ENCODE assay signal across 30 mouse cellular contexts in the genomic region with DNA sequence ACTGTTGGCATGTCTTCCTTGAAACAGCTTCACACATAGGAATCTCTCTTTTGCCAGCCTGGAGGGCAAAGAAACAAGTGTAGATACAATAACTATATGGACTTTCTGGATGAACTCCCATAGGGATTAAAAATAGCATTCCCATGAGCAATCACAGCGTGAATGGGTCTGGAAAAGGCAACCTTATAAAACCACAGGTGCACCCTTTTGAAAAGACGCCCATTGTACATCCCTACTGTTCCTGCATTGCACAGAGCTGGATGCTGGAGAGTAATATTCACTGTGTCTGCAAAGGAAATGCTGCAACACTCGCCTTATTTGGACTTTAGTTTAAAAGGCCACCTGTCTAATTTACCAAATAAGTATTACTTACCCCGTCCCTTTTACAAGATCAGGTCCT.
DNase-seq lines count a peak whose midpoint lies in the region; ATAC-seq and TF ChIP-seq lines count a peak whose summit lies in the region.
"Had no signal": no experiment of that assay in that cellular context is flagged by ENCODE, and none has a peak within 500 bp of the region (broad histone marks: within the 10 kb centered on the region; RNA-seq: fewer than 3 reads in every experiment).

No protein-coding gene starts in this region.

- DNase-seq in hindbrain, embryonic 14.5 days (ENCODE audit: low spot score), result no peak
- peak; percentile 51 for DNase-seq in brain, embryonic 14.5 days (ENCODE audit: low read depth)
- DNase-seq in layer of hippocampus, adult 2 months (ENCODE audit: low spot score in 2 of 2), result no peak
- DNase-seq: adrenal gland, postnatal 10 days; adrenal gland, postnatal 36 days; B cell, adult 2 months; cerebellum, adult 11 months; cerebellum, adult 2 months; cerebellum, adult 9-11 months; cerebellum, postnatal 25 days; gastrocnemius, postnatal 10 days; gastrocnemius, postnatal 36 days; heart, postnatal 10 days; heart, postnatal 36 days; kidney, adult 18-20 months had no signal

- H3K4me1 ChIP-seq in forebrain, embryonic 16.5 days (replicated peaks; ENCODE audit: control insufficient read depth, insufficient read depth, low read length), result peaks cover 15% of the 10 kb centered on the region
- peaks cover 38% of the 10 kb centered on the region for H3K4me1 ChIP-seq in forebrain, embryonic 13.5 days
- peaks cover 24% of the 10 kb centered on the region for H3K4me1 ChIP-seq in hindbrain, embryonic 16.5 days (ENCODE audit: control insufficient read depth, insufficient read depth, low read depth, low read length)
- 0 out of 2 replicates have a peak, but pooled peaks cover 13% of the 10 kb centered on the region for H3K4me1 ChIP-seq in hindbrain, embryonic 14.5 days (replicated peaks; ENCODE audit: control insufficient read depth, insufficient read depth, low read length)

- H3K9me3 ChIP-seq in forebrain, embryonic 16.5 days (ENCODE audit: control insufficient read depth, low read length), result no peaks in the 10 kb centered on the region
- no peaks in the 10 kb centered on the region for H3K9me3 ChIP-seq in forebrain, embryonic 13.5 days (replicated peaks)
- no peaks in the 10 kb centered on the region for H3K9me3 ChIP-seq in hindbrain, embryonic 16.5 days (ENCODE audit: control insufficient read depth, low read length)
- H3K9me3 ChIP-seq in hindbrain, embryonic 14.5 days (ENCODE audit: control insufficient read depth, low read length), result no peaks in the 10 kb centered on the region
- H3K9me3 ChIP-seq: embryonic facial prominence, embryonic 12.5 days; embryonic facial prominence, embryonic 15.5 days; forebrain, embryonic 12.5 days; G1E; heart, embryonic 15.5 days; hindbrain, embryonic 10.5 days had no signal

- H3K9ac ChIP-seq in forebrain, embryonic 16.5 days (replicated peaks; ENCODE audit: low read depth, low read length), result no peak overlapping the region
- H3K9ac ChIP-seq in forebrain, embryonic 13.5 days, result no peak overlapping the region
- no peak overlapping the region for H3K9ac ChIP-seq in hindbrain, embryonic 16.5 days (ENCODE audit: low read depth, low read length)
- no peak overlapping the region for H3K9ac ChIP-seq in hindbrain, embryonic 14.5 days
- H3K9ac ChIP-seq: embryonic facial prominence, embryonic 12.5 days; embryonic facial prominence, embryonic 15.5 days; forebrain, embryonic 12.5 days; heart, embryonic 15.5 days had no signal

- H3K27ac ChIP-seq in forebrain, embryonic 16.5 days (ENCODE audit: low read length), result no peak overlapping the region
- no peak overlapping the region for H3K27ac ChIP-seq in forebrain, embryonic 13.5 days
- 0 out of 2 replicates have a peak overlapping the region, but pooled peaks have one; percentile 23 for H3K27ac ChIP-seq in hindbrain, embryonic 16.5 days (ENCODE audit: low read depth, low read length)
- no peak overlapping the region for H3K27ac ChIP-seq in hindbrain, embryonic 14.5 days
- H3K27ac ChIP-seq in layer of hippocampus, adult 2 months, result no peak overlapping the region
- H3K27ac ChIP-seq: embryonic facial prominence, embryonic 12.5 days; embryonic facial prominence, embryonic 15.5 days; forebrain, embryonic 12.5 days; heart, embryonic 15.5 days; hindbrain, embryonic 10.5 days; hindbrain, postnatal 0 days had no signal

- WGBS in forebrain, embryonic 16.5 days, result 16% methylated on average over 4 of the region's 4 CpGs
- WGBS in forebrain, embryonic 13.5 days, result 19% methylated on average over 4 of the region's 4 CpGs
- WGBS in hindbrain, embryonic 16.5 days, result 62% methylated on average over 4 of the region's 4 CpGs
- WGBS in hindbrain, embryonic 14.5 days, result 65% methylated on average over 4 of the region's 4 CpGs

- H3K27me3 ChIP-seq in forebrain, embryonic 16.5 days (replicated peaks; ENCODE audit: control insufficient read depth, insufficient read depth, low read length), result no peaks in the 10 kb centered on the region
- no peaks in the 10 kb centered on the region for H3K27me3 ChIP-seq in forebrain, embryonic 13.5 days
- no peaks in the 10 kb centered on the region for H3K27me3 ChIP-seq in hindbrain, embryonic 16.5 days (replicated peaks; ENCODE audit: control insufficient read depth, insufficient read depth, low read length)
- H3K27me3 ChIP-seq in hindbrain, embryonic 14.5 days (ENCODE audit: control insufficient read depth, insufficient read depth, low read length), result no peaks in the 10 kb centered on the region
- H3K27me3 ChIP-seq: CH12.LX; embryonic facial prominence, embryonic 12.5 days; embryonic facial prominence, embryonic 15.5 days; forebrain, embryonic 12.5 days; heart, embryonic 15.5 days; Patski had no signal

- no peak for TF ChIP-seq CTCF in brain, embryonic 14.5 days (IDR thresholded peaks at IDR 0.05; ENCODE audit: borderline replicate concordance, extremely low read depth, insufficient read depth, insufficient read length)
- no peak for TF ChIP-seq CTCF in layer of hippocampus, adult 2 months (conservative IDR thresholded peaks at IDR 0.05)

- H3K36me3 ChIP-seq in forebrain, embryonic 16.5 days (ENCODE audit: control insufficient read depth, insufficient read depth), result no peaks in the 10 kb centered on the region
- H3K36me3 ChIP-seq in forebrain, embryonic 13.5 days (ENCODE audit: poor library complexity, severe bottlenecking), result no peaks in the 10 kb centered on the region
- no peaks in the 10 kb centered on the region for H3K36me3 ChIP-seq in hindbrain, embryonic 16.5 days (ENCODE audit: control insufficient read depth, insufficient read depth, low read length)
- no peaks in the 10 kb centered on the region for H3K36me3 ChIP-seq in hindbrain, embryonic 14.5 days (replicated peaks; ENCODE audit: control insufficient read depth, insufficient read depth)
- H3K36me3 ChIP-seq: embryonic facial prominence, embryonic 12.5 days; embryonic facial prominence, embryonic 15.5 days; forebrain, embryonic 12.5 days; G1E; heart, embryonic 15.5 days; hindbrain, embryonic 10.5 days had no signal

- H3K4me3 ChIP-seq in forebrain, embryonic 16.5 days (replicated peaks; ENCODE audit: low read length), result no peak overlapping the region
- H3K4me3 ChIP-seq in forebrain, embryonic 13.5 days, result no peak overlapping the region
- H3K4me3 ChIP-seq in hindbrain, embryonic 16.5 days (ENCODE audit: low read length), result no peak overlapping the region
- H3K4me3 ChIP-seq in hindbrain, embryonic 14.5 days (replicated peaks; ENCODE audit: low read length), result no peak overlapping the region
- H3K4me3 ChIP-seq in layer of hippocampus, adult 2 months, result no peak overlapping the region
- H3K4me3 ChIP-seq: embryonic facial prominence, embryonic 12.5 days; embryonic facial prominence, embryonic 15.5 days; forebrain, embryonic 12.5 days; heart, embryonic 15.5 days; hindbrain, embryonic 10.5 days had no signal

- peak; percentile 43; the same call in 1 of the 2 replicates for ATAC-seq in forebrain, embryonic 16.5 days
- ATAC-seq in forebrain, embryonic 13.5 days, result no peak
- no peak for ATAC-seq in hindbrain, embryonic 16.5 days
- no peak for ATAC-seq in hindbrain, embryonic 14.5 days (ENCODE audit: low FRiP score)
- ATAC-seq: hindbrain, postnatal 0 days; inflammation-experienced regulatory T-cells, adult 6 months; intestine, embryonic 16.5 days; Patski had no signal

- H3K4me2 ChIP-seq in forebrain, embryonic 16.5 days (ENCODE audit: low read length), result no peak overlapping the region
- H3K4me2 ChIP-seq in forebrain, embryonic 13.5 days, result no peak overlapping the region
- H3K4me2 ChIP-seq in hindbrain, embryonic 16.5 days (ENCODE audit: low read length), result no peak overlapping the region
- H3K4me2 ChIP-seq in hindbrain, embryonic 14.5 days (replicated peaks), result no peak overlapping the region
- H3K4me2 ChIP-seq: embryonic facial prominence, embryonic 12.5 days; embryonic facial prominence, embryonic 15.5 days; forebrain, embryonic 12.5 days; heart, embryonic 11.5 days; heart, embryonic 15.5 days had no signal

- TF ChIP-seq POLR2A in brain, embryonic 14.5 days (IDR thresholded peaks at IDR 0.05; ENCODE audit: borderline replicate concordance, extremely low read depth, insufficient read depth, insufficient read length, poor library complexity, severe bottlenecking), result no peak
